Mouse (Mus musculus): ENCODE results near the gene Cux2. TPM values are rescaled to one million over a fixed set of nuclear protein-coding genes. Genes with fewer than 3 reads are reported as not detected.

Gene Cux2
- polyA plus RNA-seq, 1 experiment: 1.2 TPM

GRCm38 (mm10) chr5:122062479-122062878, 12.6 kb upstream of the Cux2 start:
- WGBS: 10% methylated on average over 12 of the region's 12 CpGs
- H3K27ac ChIP-seq (ENCODE audit: insufficient read depth, low read length): no peak overlapping the region
- H3K27me3 ChIP-seq (ENCODE audit: control insufficient read depth, insufficient read depth, low read length): 0 out of 2 replicates have a peak, but pooled peaks cover 1% of the 10 kb centered on the region
- H3K4me1 ChIP-seq (ENCODE audit: control insufficient read depth, insufficient read depth, insufficient read length): no peaks in the 10 kb centered on the region
- no peak overlapping the region for H3K4me3 ChIP-seq (ENCODE audit: extremely low read depth, insufficient read depth, insufficient read length)
- TF ChIP-seq POLR2A (IDR thresholded peaks at IDR 0.05; ENCODE audit: low read depth, low read length) (no peak), CTCF (IDR thresholded peaks at IDR 0.05; ENCODE audit: extremely low read depth, insufficient read depth, insufficient read length, insufficient replicate concordance) (no peak)
- DNase-seq (ENCODE audit: low read depth in 1 of 2, low spot score in 2 of 2): no peak
- no peaks in the 10 kb centered on the region for H3K36me3 ChIP-seq (ENCODE audit: control insufficient read depth, insufficient read depth, low read length)

- 0 out of 2 replicates have a peak, but pooled peaks cover 1% of the 10 kb centered on the region for H3K27me3 ChIP-seq (ENCODE audit: control insufficient read depth, insufficient read depth, low read length)
- H3K27ac ChIP-seq (ENCODE audit: insufficient read depth, low read length): no peak overlapping the region
- H3K36me3 ChIP-seq (ENCODE audit: control insufficient read depth, insufficient read depth, low read length): no peaks in the 10 kb centered on the region
- no peak for DNase-seq (ENCODE audit: low read depth in 1 of 2, low spot score in 2 of 2)
- WGBS: 49% methylated on average over 11 of the region's 12 CpGs
- H3K4me1 ChIP-seq (ENCODE audit: control insufficient read depth, insufficient read depth, insufficient read length): no peaks in the 10 kb centered on the region
- H3K4me3 ChIP-seq (ENCODE audit: extremely low read depth, insufficient read depth, insufficient read length): no peak overlapping the region
- TF ChIP-seq POLR2A (IDR thresholded peaks at IDR 0.05; ENCODE audit: low read depth, low read length) (no peak), CTCF (IDR thresholded peaks at IDR 0.05; ENCODE audit: extremely low read depth, insufficient read depth, insufficient read length, insufficient replicate concordance) (no peak)
Observed at GRCm38 (mm10) chr5:122060767-122061333, 10.9 kb upstream of the Cux2 start.

- Histone ChIP-seq H3K36me3 (ENCODE audit: control insufficient read depth, insufficient read depth, low read length) (no peaks in the 10 kb centered on the region), H3K4me1 (ENCODE audit: control insufficient read depth, insufficient read depth, insufficient read length) (no peaks in the 10 kb centered on the region), H3K27me3 (ENCODE audit: control insufficient read depth, insufficient read depth, low read length) (0 out of 2 replicates have a peak, but pooled peaks cover 1% of the 10 kb centered on the region), H3K4me3 (ENCODE audit: extremely low read depth, insufficient read depth, insufficient read length) (no peak overlapping the region), H3K27ac (ENCODE audit: insufficient read depth, low read length) (no peak overlapping the region)
- WGBS: 25% methylated on average over 39 of the region's 39 CpGs
- peak; percentile 72; the same call in 1 of the 2 replicates for TF ChIP-seq CTCF (IDR thresholded peaks at IDR 0.05; ENCODE audit: extremely low read depth, insufficient read depth, insufficient read length, insufficient replicate concordance)
- TF ChIP-seq POLR2A (IDR thresholded peaks at IDR 0.05; ENCODE audit: low read depth, low read length): no peak
- peak in 1 of 2 experiments; percentile 29 for DNase-seq (ENCODE audit: low read depth in 1 of 2, low spot score in 2 of 2)
Observed at GRCm38 (mm10) chr5:122059060-122060017, 9.4 kb upstream of the Cux2 start.

- Histone ChIP-seq H3K27me3 (ENCODE audit: control insufficient read depth, insufficient read depth, low read length) (0 out of 2 replicates have a peak, but pooled peaks cover 1% of the 10 kb centered on the region), H3K27ac (ENCODE audit: insufficient read depth, low read length) (no peak overlapping the region), H3K4me3 (ENCODE audit: extremely low read depth, insufficient read depth, insufficient read length) (no peak overlapping the region), H3K36me3 (ENCODE audit: control insufficient read depth, insufficient read depth, low read length) (no peaks in the 10 kb centered on the region), H3K4me1 (ENCODE audit: control insufficient read depth, insufficient read depth, insufficient read length) (no peaks in the 10 kb centered on the region)
- 73% methylated on average over 6 of the region's 6 CpGs for WGBS
- no peak for DNase-seq (ENCODE audit: low read depth in 1 of 2, low spot score in 2 of 2)
- TF ChIP-seq POLR2A (IDR thresholded peaks at IDR 0.05; ENCODE audit: low read depth, low read length) (no peak), CTCF (IDR thresholded peaks at IDR 0.05; ENCODE audit: extremely low read depth, insufficient read depth, insufficient read length, insufficient replicate concordance) (no peak)
Observed at GRCm38 (mm10) chr5:122057622-122058021, 7.7 kb upstream of the Cux2 start.

- no peak overlapping the region for H3K4me3 ChIP-seq (ENCODE audit: extremely low read depth, insufficient read depth, insufficient read length)
- 77% methylated on average over 8 of the region's 8 CpGs for WGBS
Observed at GRCm38 (mm10) chr5:122056557-122056956, 6.7 kb upstream of the Cux2 start.

GRCm38 (mm10) chr5:122054130-122054843, 4.4 kb upstream of the Cux2 start:
- TF ChIP-seq CTCF (IDR thresholded peaks at IDR 0.05; ENCODE audit: extremely low read depth, insufficient read depth, insufficient read length, insufficient replicate concordance): no peak
- no peak for TF ChIP-seq POLR2A (IDR thresholded peaks at IDR 0.05; ENCODE audit: low read depth, low read length)
- Histone ChIP-seq H3K4me3 (ENCODE audit: extremely low read depth, insufficient read depth, insufficient read length) (no peak overlapping the region), H3K27ac (ENCODE audit: insufficient read depth, low read length) (no peak overlapping the region), H3K27me3 (ENCODE audit: control insufficient read depth, insufficient read depth, low read length) (peaks cover 15% of the 10 kb centered on the region), H3K36me3 (ENCODE audit: control insufficient read depth, insufficient read depth, low read length) (no peaks in the 10 kb centered on the region), H3K4me1 (ENCODE audit: control insufficient read depth, insufficient read depth, insufficient read length) (peaks cover 9% of the 10 kb centered on the region)
- WGBS: 46% methylated on average over 13 of the region's 13 CpGs
- DNase-seq (ENCODE audit: low read depth in 1 of 2, low spot score in 2 of 2): no peak

More at GRCm38 (mm10) chr5:122056557-122056956, 6.7 kb upstream of the Cux2 start:
- TF ChIP-seq POLR2A (IDR thresholded peaks at IDR 0.05; ENCODE audit: low read depth, low read length): no peak
- no peak for TF ChIP-seq CTCF (IDR thresholded peaks at IDR 0.05; ENCODE audit: extremely low read depth, insufficient read depth, insufficient read length, insufficient replicate concordance)
- Histone ChIP-seq H3K4me1 (ENCODE audit: control insufficient read depth, insufficient read depth, insufficient read length) (no peaks in the 10 kb centered on the region), H3K27ac (ENCODE audit: insufficient read depth, low read length) (no peak overlapping the region), H3K27me3 (ENCODE audit: control insufficient read depth, insufficient read depth, low read length) (no peaks in the 10 kb centered on the region), H3K36me3 (ENCODE audit: control insufficient read depth, insufficient read depth, low read length) (no peaks in the 10 kb centered on the region)
- no peak for DNase-seq (ENCODE audit: low read depth in 1 of 2, low spot score in 2 of 2)

Measured in spleen, adult 2 months (tissue).